Mouse (Mus musculus): Measurements from ENCODE around the gene Atp5k. TPM values are rescaled to one million over a fixed set of nuclear protein-coding genes. Genes with fewer than 3 reads are reported as not detected.

Atp5k gene
- total RNA-seq (2021) = 1,000 to 10,000 TPM; 1,085 to 1,145 TPM
- long read RNA-seq, experiment 1, transcript Atp5k-203 (3 exons, 563 nt) = minor isoform, 40 of 2,637 reads
- long read RNA-seq, experiment 1, transcript Atp5k-201 (4 exons, 371 nt) = major isoform, 2,570 of 2,637 reads
- long read RNA-seq, experiment 1, partial matches to known transcripts = 20 of 2,637 reads
- long read RNA-seq, experiment 1, other reads (novel, unspliced or antisense) = 4 of 2,637 reads
- long read RNA-seq, experiment 2, transcript Atp5k-201 (4 exons, 371 nt) = major isoform, 2,410 of 2,472 reads
- long read RNA-seq, experiment 2, transcript Atp5k-203 (3 exons, 563 nt) = minor isoform, 34 of 2,472 reads
- long read RNA-seq, experiment 2, partial matches to known transcripts = 21 of 2,472 reads
- long read RNA-seq, experiment 2, other reads (novel, unspliced or antisense) = 5 of 2,472 reads

- peak; percentile 94 to 97 for DNase-seq
These were observed at the start of gene Atp5k for GRCm38 (mm10) chr5:108433804-108434587. Gene Atp5k (minus strand): TSS chr5:108434448.

DNA sequence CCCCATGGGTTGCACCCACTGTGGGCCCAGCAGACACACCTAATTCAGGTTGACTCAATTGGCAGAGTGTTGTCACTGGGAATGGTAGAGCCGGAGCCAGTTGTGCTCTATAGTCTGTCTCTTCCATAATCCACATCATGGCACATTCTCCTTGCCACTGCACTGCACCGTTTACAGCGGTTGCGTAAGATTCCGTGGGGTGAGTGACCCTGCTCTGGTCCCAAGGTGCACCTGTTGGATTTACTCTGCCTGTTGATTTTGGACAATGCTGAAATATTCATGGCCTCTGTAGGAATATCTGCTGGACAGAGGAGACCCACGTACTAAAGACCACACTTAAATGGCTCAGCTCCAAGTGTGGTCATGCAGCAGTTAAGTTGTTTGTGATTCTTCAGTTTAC, 48.8 kb upstream of the Atp5k start:
- no peak for DNase-seq

DNA sequence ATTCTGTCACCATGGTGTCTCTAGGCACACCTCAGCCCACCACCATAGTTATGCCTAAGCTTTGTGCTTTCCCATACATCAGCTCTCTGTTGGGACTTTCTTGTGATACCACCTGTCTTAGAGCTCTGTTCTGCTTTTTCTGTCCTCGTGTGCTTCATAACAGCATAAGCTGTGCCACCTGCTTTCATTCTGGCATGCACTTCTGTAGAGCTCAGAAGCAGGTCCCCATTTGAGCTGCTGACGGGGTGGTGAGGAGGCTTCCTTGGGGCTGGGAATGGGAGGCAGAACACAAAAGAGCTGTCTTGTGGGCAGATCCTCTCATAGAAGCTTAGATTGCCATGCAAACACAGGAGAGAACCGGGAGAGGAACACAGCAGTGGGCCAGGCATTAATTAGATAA, 41.7 kb upstream of the Atp5k start:
- DNase-seq = no peak

- no peak for DNase-seq
These were observed 39.5 kb upstream of the Atp5k start for GRCm38 (mm10) chr5:108473737-108474136.

GRCm38 (mm10) chr5:108469617-108470016, 35.4 kb upstream of the Atp5k start:
- no peak for DNase-seq

- no peak for DNase-seq
These were observed 32.4 kb upstream of the Atp5k start for GRCm38 (mm10) chr5:108466647-108467046.

GRCm38 (mm10) chr5:108465131-108465891, 31.1 kb upstream of the Atp5k start:
- DNase-seq = no peak

DNA sequence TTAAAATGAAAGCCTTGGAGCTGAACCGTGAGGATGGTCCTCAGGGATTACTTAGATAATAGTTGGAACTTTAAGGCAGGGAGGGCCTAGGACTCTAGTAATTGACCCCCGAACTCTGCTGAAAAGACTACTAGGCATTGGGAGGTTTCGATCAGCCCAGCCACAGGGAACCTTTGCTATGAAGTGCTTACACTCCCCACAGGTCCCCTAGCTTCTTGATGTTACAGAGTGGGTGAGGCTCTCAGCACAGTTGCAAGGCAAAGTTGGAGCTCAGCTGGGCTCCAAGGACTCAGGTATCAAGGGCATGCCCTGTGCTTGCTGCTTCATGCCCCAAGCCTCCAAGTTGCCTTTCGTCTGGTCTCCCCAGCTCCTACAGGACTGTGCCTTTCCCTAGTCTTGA, 28.2 kb upstream of the Atp5k start:
- peak in 1 of 2 experiments; percentile 13 for DNase-seq

DNA sequence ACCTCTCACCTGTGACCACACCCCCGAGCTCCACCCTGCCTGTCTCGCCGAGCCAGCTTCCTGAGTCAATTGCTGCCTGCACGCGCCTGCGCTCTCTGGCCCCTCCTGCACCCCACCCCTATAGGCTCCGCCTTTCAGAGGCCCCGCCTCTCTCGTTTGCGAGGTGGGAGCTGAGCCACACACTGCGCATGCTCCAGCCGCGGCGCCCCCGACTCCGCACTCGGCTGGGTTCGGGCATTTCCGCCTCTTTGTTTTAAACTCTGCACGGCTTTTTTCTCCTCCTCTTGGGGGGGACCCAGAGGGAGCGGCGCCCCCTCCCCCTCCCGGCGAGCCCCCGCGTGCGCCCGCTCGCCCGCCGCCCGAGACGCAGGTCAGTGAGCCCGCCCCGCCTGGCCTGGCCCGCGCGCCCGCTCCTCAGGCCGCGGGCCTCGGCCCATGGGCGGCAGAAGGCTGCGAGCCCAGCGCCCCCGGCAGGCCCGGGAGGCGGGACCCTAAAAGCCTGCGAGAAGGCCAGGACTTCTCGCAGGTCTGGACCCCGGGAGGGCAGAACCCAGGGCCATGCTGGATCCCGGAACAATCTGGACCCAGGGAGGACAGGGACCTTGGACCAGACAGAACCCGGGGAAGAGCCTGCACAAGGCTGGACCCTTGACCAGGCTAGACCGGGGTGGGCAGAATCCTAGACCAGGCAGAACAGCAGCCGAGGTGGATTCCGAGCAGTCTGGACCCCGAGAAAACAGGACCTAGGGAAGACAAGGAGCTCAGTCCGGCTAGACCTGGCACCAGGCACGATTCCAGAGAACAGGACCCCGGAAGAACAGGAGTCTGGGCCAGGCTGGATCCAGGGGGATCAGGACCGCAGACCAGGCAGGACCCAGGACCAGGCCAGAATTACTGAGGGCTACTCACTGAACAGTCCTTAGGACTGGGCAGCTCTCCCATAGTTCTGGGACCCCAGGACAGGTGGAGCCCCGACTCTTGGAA, 27.1 kb upstream of the Atp5k start, which contains the start of gene Pcgf3:
TSS of gene Pcgf3 (plus strand) at position 151 of the 984 bp plus-strand sequence.
- DNase-seq = peak; percentile 98 to 99

DNA sequence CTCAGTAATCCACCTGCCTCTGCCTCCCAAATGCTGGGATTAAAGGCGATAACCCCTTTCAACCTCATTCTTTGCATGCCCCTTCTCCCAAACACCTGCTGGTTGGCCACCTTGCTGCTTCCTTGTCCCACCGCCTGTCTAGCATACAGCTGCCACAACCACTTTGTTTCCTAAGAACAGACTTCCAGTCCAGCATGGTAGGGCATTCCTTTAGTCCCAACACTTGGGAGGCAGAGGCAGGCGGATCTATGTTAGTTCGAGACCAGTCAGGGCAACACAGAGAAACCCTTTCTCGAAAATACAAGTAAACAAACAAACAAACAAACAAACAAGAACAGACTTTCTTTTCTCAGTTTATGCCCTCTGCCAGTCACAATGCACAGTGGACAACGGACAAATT, 26.2 kb upstream of the Atp5k start:
- no peak for DNase-seq

- no peak for DNase-seq
These were observed 24.5 kb upstream of the Atp5k start for GRCm38 (mm10) chr5:108458706-108459105.

DNA sequence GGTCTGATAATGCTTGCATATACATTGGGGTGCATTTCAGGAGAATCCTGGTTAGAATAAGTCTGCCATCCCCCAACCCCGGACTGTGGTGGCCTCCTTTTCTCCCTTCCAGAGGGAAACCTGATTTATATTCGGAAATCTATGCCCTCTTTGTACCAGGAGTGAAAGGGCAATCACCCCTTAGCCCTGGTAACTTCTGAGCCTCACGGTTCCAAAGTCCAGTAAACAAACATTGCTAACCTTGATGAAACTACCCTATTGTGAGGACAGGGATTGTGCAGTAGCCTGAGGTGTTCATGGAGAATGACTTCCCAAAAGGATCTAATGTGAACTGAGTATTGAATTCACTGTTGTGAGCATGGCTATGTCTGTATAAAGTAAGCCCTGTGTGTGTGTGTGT, 19.8 kb upstream of the Atp5k start:
- no peak for DNase-seq

DNA sequence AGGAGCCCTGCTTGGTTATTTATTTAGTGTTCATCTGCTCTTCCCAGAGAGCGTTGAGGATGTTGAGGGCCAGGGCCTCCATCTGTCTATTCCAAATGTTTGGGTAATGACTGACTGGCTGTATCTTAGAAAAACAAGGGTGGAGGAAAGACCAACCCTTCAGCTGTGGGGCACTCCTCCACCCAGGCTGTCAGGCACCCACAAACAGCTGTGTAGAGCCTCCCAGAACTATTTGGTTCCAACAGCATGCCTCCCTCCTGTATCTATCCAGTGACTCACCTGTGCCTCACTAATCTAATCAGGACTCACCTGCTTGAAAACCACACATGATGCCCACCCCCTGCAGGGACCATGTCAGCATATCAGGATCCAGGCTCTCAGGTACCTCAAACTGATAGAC, 18.2 kb upstream of the Atp5k start:
- no peak for DNase-seq

GRCm38 (mm10) chr5:108451611-108452010, 17.4 kb upstream of the Atp5k start:
- no peak for DNase-seq

DNA sequence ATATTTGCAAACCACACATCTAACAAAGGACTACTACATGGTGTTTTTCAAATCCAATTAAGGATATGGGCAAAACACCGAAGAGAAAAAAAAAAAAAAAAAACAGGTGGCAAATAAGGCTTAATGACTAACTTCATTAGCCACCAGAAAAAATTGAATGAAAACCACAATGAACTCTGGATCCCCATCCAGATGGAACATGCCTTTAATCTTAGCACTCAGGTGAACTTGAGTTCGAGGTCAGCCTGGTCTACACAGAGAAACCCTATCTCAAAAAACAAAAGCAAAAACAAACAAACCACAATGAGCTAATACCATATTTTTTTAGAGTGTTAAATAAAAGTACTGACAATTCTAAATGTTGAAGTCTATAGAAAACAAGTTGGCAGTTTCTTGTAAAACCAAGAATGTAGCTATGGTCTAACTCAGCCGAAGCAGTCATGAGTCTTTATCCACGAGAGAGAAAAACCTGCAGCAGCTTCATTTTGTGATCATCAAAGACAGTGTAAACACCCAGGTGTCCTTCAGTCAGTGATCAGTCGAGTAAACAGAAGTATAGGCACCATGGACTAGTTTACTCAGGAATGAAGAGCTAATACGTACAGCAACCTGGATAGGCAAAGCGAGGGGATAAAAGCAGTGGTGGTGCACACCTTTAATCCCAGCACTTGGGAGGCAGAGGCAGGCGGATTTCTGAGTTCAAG, 16.7 kb upstream of the Atp5k start:
- no peak for DNase-seq

DNA sequence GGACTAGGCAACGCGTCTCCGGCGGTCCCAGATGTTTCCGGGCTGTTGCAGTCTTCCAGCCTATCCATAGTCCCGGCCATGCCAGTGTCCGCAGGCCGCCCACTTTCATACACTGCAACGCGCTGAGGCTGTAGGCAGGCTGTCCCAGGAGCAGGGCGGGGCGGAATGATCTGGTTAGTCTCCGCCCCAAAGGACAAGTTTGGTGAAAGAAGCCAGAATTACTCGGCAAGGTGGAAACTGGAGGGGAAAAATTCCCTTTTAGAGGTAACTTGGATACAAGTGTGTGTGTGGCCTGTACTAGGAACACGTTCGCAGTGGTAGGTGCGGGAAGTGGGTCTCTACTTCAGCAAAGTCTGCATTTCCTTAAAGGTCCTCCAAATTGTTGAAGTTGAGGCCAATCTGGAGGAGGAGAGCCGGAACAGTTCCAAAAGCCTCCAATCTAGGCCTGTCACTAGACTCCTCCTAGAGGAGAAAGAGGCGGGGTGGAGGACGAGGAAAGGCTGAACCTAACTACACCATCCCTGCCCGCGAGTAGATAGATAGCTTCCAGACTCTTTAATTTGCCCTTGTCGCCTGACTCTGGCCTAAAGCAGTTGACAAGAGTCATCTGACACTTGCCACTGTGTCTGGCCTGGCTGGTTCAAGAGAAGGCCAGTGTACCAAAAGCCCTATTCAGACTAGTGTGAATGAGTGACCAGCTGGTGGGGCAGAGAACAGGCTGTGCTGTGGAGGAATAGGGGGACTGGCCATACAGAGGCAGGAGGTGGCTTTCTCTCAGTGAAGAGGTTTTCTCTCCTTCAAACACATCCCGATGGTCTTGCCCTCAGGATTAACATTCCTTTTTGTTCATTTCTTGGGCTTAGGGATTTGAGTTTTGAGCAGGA, 14.8 kb upstream of the Atp5k start, which contains the start of gene Mfsd7a:
TSS of gene Mfsd7a (minus strand) at position 107 of the 884 bp plus-strand sequence.
- peak; percentile 88 to 89 for DNase-seq

DNA sequence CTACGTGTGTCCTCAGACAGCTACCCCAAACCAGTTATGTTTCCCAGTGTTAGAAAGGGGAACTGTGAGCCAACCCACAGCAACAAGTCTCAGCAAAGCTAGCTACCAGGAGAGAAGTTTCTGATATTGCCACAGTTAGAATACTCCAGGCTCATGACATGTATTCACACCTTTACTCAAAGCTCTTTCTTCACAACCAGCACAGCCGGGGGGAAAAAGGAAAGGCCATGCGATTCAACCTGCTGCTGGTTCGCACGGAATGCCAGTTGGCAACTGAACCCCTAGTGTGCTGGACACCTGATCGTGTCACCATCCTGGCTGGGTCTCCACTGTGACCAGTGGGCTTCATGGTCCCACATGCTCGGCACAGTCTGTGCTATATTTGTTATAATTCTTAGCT, 13.6 kb upstream of the Atp5k start:
- DNase-seq = no peak

DNA sequence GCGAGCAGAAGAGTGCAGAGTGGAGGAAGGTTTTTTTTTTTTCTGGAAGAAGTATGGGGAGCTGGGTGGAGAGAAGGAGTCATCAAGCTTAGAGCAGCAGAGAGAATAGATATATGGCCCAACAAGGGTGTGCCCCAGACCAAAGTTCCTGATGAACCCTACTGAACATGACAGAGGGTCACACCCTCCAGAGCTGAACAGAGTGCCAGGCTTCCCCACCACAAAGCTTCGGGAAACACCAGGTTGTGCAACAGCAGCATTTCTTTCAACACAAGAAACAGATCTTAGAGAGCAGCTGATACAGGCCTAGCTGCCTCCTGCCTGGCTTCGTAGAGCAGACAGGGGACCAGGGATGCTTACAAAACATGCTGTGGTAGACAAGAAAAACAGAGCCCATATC, 12.7 kb upstream of the Atp5k start:
- peak in 1 of 2 experiments; percentile 32 for DNase-seq

- DNase-seq = no peak
These were observed 1.9 kb upstream of the Atp5k start for GRCm38 (mm10) chr5:108436101-108436500.

Measured in heart, adult 18-20 months (tissue).